Mouse (Mus musculus): ENCODE results near the gene Pdik1l. TPM values are rescaled to one million over a fixed set of nuclear protein-coding genes. Genes with fewer than 3 reads are reported as not detected.

Gene Pdik1l
- 11.3 and 14.3 TPM in 2 replicates for polyA plus RNA-seq (2015; fragmentation: Nextera tagmentation; extraction: Ambion mirVana)

- Histone ChIP-seq H3K4me1 (replicated peaks) (peaks cover 43% of the 10 kb centered on the region), H3K4me2 (peak within 1 kb of the TSS; percentile 83), H3K36me3 (peaks cover 18% of the 10 kb centered on the region; the same call in 1 of the 2 replicates), H3K27ac (peak within 1 kb of the TSS; percentile 100), H3K27me3 (0 out of 2 replicates have a peak, but pooled peaks cover under 1% of the 10 kb centered on the region), H3K9ac (peak within 1 kb of the TSS; percentile 98), H3K4me3 (peak within 1 kb of the TSS; percentile 97), H3K9me3 (replicated peaks) (no peaks in the 10 kb centered on the region)
- under 1% methylated on average over 43 of the region's 43 CpGs for WGBS
- peak; percentile 69 for ATAC-seq (replicated peaks; ENCODE audit: insufficient number of reproducible peaks, insufficient read depth, low FRiP score, low read depth)
These were observed at the start of gene Pdik1l for GRCm38 (mm10) chr4:134287575-134288025. Gene Pdik1l, minus strand, starts transcription at chr4:134287895.

GRCm38 (mm10) chr4:134330281-134330680 lies 42.6 kb upstream of the Pdik1l start:
- Histone ChIP-seq H3K27me3 (no peaks in the 10 kb centered on the region), H3K27ac (no peak overlapping the region), H3K36me3 (peaks cover 34% of the 10 kb centered on the region; the same call in 1 of the 2 replicates), H3K4me3 (no peak overlapping the region), H3K4me2 (no peak overlapping the region), H3K9me3 (replicated peaks) (no peaks in the 10 kb centered on the region), H3K4me1 (replicated peaks) (peaks cover 29% of the 10 kb centered on the region), H3K9ac (no peak overlapping the region)
- ATAC-seq (replicated peaks; ENCODE audit: insufficient number of reproducible peaks, insufficient read depth, low FRiP score, low read depth), result no peak
- 51% methylated on average over 5 of the region's 5 CpGs for WGBS

- Histone ChIP-seq H3K4me1 (replicated peaks) (peaks cover 36% of the 10 kb centered on the region), H3K4me3 (no peak overlapping the region), H3K9ac (no peak overlapping the region), H3K27me3 (no peaks in the 10 kb centered on the region), H3K4me2 (no peak overlapping the region), H3K27ac (no peak overlapping the region), H3K36me3 (peaks cover 47% of the 10 kb centered on the region; the same call in 1 of the 2 replicates), H3K9me3 (replicated peaks) (no peaks in the 10 kb centered on the region)
- no peak for ATAC-seq (replicated peaks; ENCODE audit: insufficient number of reproducible peaks, insufficient read depth, low FRiP score, low read depth)
- 72% methylated on average over 8 of the region's 8 CpGs for WGBS
These were observed 41.1 kb upstream of the Pdik1l start for GRCm38 (mm10) chr4:134328832-134329231.

- WGBS, result 47% methylated on average over 8 of the region's 8 CpGs
- no peak overlapping the region for H3K4me3 ChIP-seq
- no peak overlapping the region for H3K4me2 ChIP-seq
- ATAC-seq (replicated peaks; ENCODE audit: insufficient number of reproducible peaks, insufficient read depth, low FRiP score, low read depth), result no peak
- no peak overlapping the region for H3K9ac ChIP-seq
- no peaks in the 10 kb centered on the region for H3K27me3 ChIP-seq
- H3K27ac ChIP-seq, result no peak overlapping the region
- no peaks in the 10 kb centered on the region for H3K9me3 ChIP-seq (replicated peaks)
- H3K4me1 ChIP-seq (replicated peaks), result peaks cover 36% of the 10 kb centered on the region
- peaks cover 49% of the 10 kb centered on the region for H3K36me3 ChIP-seq
These were observed 40.5 kb upstream of the Pdik1l start for GRCm38 (mm10) chr4:134328151-134328550.

- 61% methylated on average over 5 of the region's 5 CpGs for WGBS
- Histone ChIP-seq H3K9ac (no peak overlapping the region), H3K4me1 (replicated peaks) (peaks cover 36% of the 10 kb centered on the region), H3K9me3 (replicated peaks) (no peaks in the 10 kb centered on the region), H3K4me2 (no peak overlapping the region), H3K4me3 (no peak overlapping the region), H3K36me3 (peaks cover 61% of the 10 kb centered on the region), H3K27ac (no peak overlapping the region), H3K27me3 (no peaks in the 10 kb centered on the region)
- ATAC-seq (replicated peaks; ENCODE audit: insufficient number of reproducible peaks, insufficient read depth, low FRiP score, low read depth), result no peak
These were observed 39.3 kb upstream of the Pdik1l start for GRCm38 (mm10) chr4:134326859-134327530.

GRCm38 (mm10) chr4:134324655-134325054 lies 37.0 kb upstream of the Pdik1l start:
- H3K9ac ChIP-seq, result no peak overlapping the region
- peaks cover 77% of the 10 kb centered on the region for H3K36me3 ChIP-seq
- no peak overlapping the region for H3K27ac ChIP-seq
- H3K4me2 ChIP-seq, result no peak overlapping the region
- no peak overlapping the region for H3K4me3 ChIP-seq
- H3K27me3 ChIP-seq, result no peaks in the 10 kb centered on the region
- H3K4me1 ChIP-seq (replicated peaks), result peaks cover 38% of the 10 kb centered on the region
- 36% methylated on average over 5 of the region's 5 CpGs for WGBS
- H3K9me3 ChIP-seq (replicated peaks), result no peaks in the 10 kb centered on the region
- ATAC-seq (replicated peaks; ENCODE audit: insufficient number of reproducible peaks, insufficient read depth, low FRiP score, low read depth), result no peak

GRCm38 (mm10) chr4:134321524-134321923 lies 33.8 kb upstream of the Pdik1l start:
- Histone ChIP-seq H3K27ac (no peak overlapping the region), H3K36me3 (peaks cover 59% of the 10 kb centered on the region)
- 59% methylated on average over 3 of the region's 3 CpGs for WGBS

GRCm38 (mm10) chr4:134319674-134320073 lies 32.0 kb upstream of the Pdik1l start:
- Histone ChIP-seq H3K4me3 (peak overlapping the region; percentile 10; the same call in 1 of the 2 replicates), H3K4me1 (replicated peaks) (peaks cover 38% of the 10 kb centered on the region), H3K27me3 (no peaks in the 10 kb centered on the region), H3K27ac (peak overlapping the region; percentile 39), H3K4me2 (peak overlapping the region; percentile 60), H3K36me3 (peaks cover 40% of the 10 kb centered on the region), H3K9ac (no peak overlapping the region), H3K9me3 (replicated peaks) (no peaks in the 10 kb centered on the region)
- ATAC-seq (replicated peaks; ENCODE audit: insufficient number of reproducible peaks, insufficient read depth, low FRiP score, low read depth), result no peak
- WGBS, result 61% methylated on average over 5 of the region's 5 CpGs

More at GRCm38 (mm10) chr4:134321524-134321923, 33.8 kb upstream of the Pdik1l start:
- no peak overlapping the region for H3K4me3 ChIP-seq
- H3K9ac ChIP-seq, result no peak overlapping the region
- no peaks in the 10 kb centered on the region for H3K9me3 ChIP-seq (replicated peaks)
- ATAC-seq (replicated peaks; ENCODE audit: insufficient number of reproducible peaks, insufficient read depth, low FRiP score, low read depth), result no peak
- peaks cover 42% of the 10 kb centered on the region for H3K4me1 ChIP-seq (replicated peaks)
- no peak overlapping the region for H3K4me2 ChIP-seq
- no peaks in the 10 kb centered on the region for H3K27me3 ChIP-seq

GRCm38 (mm10) chr4:134319074-134319473 lies 31.4 kb upstream of the Pdik1l start:
- H3K27me3 ChIP-seq, result no peaks in the 10 kb centered on the region
- peak overlapping the region; percentile 60 for H3K4me2 ChIP-seq
- peaks cover 39% of the 10 kb centered on the region for H3K4me1 ChIP-seq (replicated peaks)
- 59% methylated on average over 5 of the region's 5 CpGs for WGBS
- H3K4me3 ChIP-seq, result peak overlapping the region; percentile 58; the same call in 1 of the 2 replicates
- ATAC-seq (replicated peaks; ENCODE audit: insufficient number of reproducible peaks, insufficient read depth, low FRiP score, low read depth), result no peak
- H3K9me3 ChIP-seq (replicated peaks), result no peaks in the 10 kb centered on the region
- H3K27ac ChIP-seq, result peak overlapping the region; percentile 39
- H3K36me3 ChIP-seq, result peaks cover 34% of the 10 kb centered on the region
- H3K9ac ChIP-seq, result 0 out of 2 replicates have a peak overlapping the region, but pooled peaks have one; percentile 9

GRCm38 (mm10) chr4:134316390-134316789 lies 28.7 kb upstream of the Pdik1l start:
- Histone ChIP-seq H3K4me2 (peak overlapping the region; percentile 60), H3K9ac (peak overlapping the region; percentile 65), H3K36me3 (peaks cover 15% of the 10 kb centered on the region), H3K27me3 (no peaks in the 10 kb centered on the region), H3K4me1 (replicated peaks) (peaks cover 40% of the 10 kb centered on the region), H3K27ac (peak overlapping the region; percentile 97), H3K4me3 (peak overlapping the region; percentile 58), H3K9me3 (replicated peaks) (no peaks in the 10 kb centered on the region)
- 34% methylated on average over 16 of the region's 16 CpGs for WGBS
- ATAC-seq (replicated peaks; ENCODE audit: insufficient number of reproducible peaks, insufficient read depth, low FRiP score, low read depth), result peak; percentile 45; the same call in 1 of the 2 replicates

- Histone ChIP-seq H3K4me2 (peak overlapping the region; percentile 60), H3K9ac (peak overlapping the region; percentile 65), H3K27me3 (no peaks in the 10 kb centered on the region), H3K4me1 (replicated peaks) (peaks cover 38% of the 10 kb centered on the region), H3K27ac (peak overlapping the region; percentile 97), H3K9me3 (replicated peaks) (no peaks in the 10 kb centered on the region), H3K36me3 (peaks cover 8% of the 10 kb centered on the region; the same call in 1 of the 2 replicates), H3K4me3 (peak overlapping the region; percentile 58)
- 23% methylated on average over 9 of the region's 9 CpGs for WGBS
- peak; percentile 84 for ATAC-seq (replicated peaks; ENCODE audit: insufficient number of reproducible peaks, insufficient read depth, low FRiP score, low read depth)
These were observed 27.8 kb upstream of the Pdik1l start for GRCm38 (mm10) chr4:134315470-134315869.
